Mouse (Mus musculus): Measurements from ENCODE around the gene Atp6v0c. TPM values are rescaled to one million over a fixed set of nuclear protein-coding genes. Genes with fewer than 3 reads are reported as not detected.

Gene Atp6v0c
- total RNA-seq, 1 experiment, result 129 TPM

GRCm38 (mm10) chr17:24201092-24201491, 31.6 kb upstream of the Atp6v0c start:
- Histone ChIP-seq H3K4me3 (ENCODE audit: insufficient read depth in 1 of 2, low read depth in 1 of 2, low read length in 2 of 2, poor library complexity in 1 of 2, severe bottlenecking in 1 of 2) (no peak overlapping the region), H3K27ac (ENCODE audit: insufficient read depth, low read depth, low read length, poor library complexity, severe bottlenecking) (no peak overlapping the region), H3K4me1 (ENCODE audit: control insufficient read depth in 2 of 2, insufficient read depth in 2 of 2, low read length in 2 of 2, poor library complexity in 1 of 2) (peaks cover 10 to 39% of the 10 kb centered on the region in 2 experiments), H3K9me3 (ENCODE audit: control insufficient read depth, insufficient read depth, low read depth, low read length) (no peaks in the 10 kb centered on the region), H3K36me3 (ENCODE audit: control insufficient read depth, insufficient read depth, low read length, poor library complexity, severe bottlenecking) (no peaks in the 10 kb centered on the region), H3K9ac (ENCODE audit: insufficient read depth, low read depth, low read length, poor library complexity, severe bottlenecking) (no peak overlapping the region)
- no peak for TF ChIP-seq MAFK (IDR thresholded peaks at IDR 0.05; ENCODE audit: insufficient read depth, low read depth, low read length)
- TF ChIP-seq HCFC1 (IDR thresholded peaks at IDR 0.05; ENCODE audit: borderline replicate concordance, insufficient read depth, low read length), result no peak
- TF ChIP-seq ZC3H11A (IDR thresholded peaks at IDR 0.05; ENCODE audit: borderline replicate concordance, low read depth, low read length), result no peak
- no peak for TF ChIP-seq ZNF384 (IDR thresholded peaks at IDR 0.05; ENCODE audit: low read depth, low read length)
- no peak for TF ChIP-seq CHD2 (IDR thresholded peaks at IDR 0.05; ENCODE audit: low read depth, low read length)
- DNase-seq (ENCODE audit: low read depth, low spot score), result no peak
- in situ Hi-C loops (cut with MboI; ENCODE audit: low sequenced_read_pairs in 2 of 2, unreplicated experiment in 2 of 2), result no loop called here

- in situ Hi-C loops (cut with MboI; ENCODE audit: low sequenced_read_pairs in 2 of 2, unreplicated experiment in 2 of 2), result no loop called here
- no peak for TF ChIP-seq MAFK (IDR thresholded peaks at IDR 0.05; ENCODE audit: insufficient read depth, low read depth, low read length)
- H3K9me3 ChIP-seq (ENCODE audit: control insufficient read depth, insufficient read depth, low read depth, low read length), result no peaks in the 10 kb centered on the region
- peaks cover 9 to 37% of the 10 kb centered on the region in 2 experiments for H3K4me1 ChIP-seq (ENCODE audit: control insufficient read depth in 2 of 2, insufficient read depth in 2 of 2, low read length in 2 of 2, poor library complexity in 1 of 2)
- DNase-seq (ENCODE audit: low read depth, low spot score), result no peak
- no peaks in the 10 kb centered on the region for H3K36me3 ChIP-seq (ENCODE audit: control insufficient read depth, insufficient read depth, low read length, poor library complexity, severe bottlenecking)
- H3K4me3 ChIP-seq (ENCODE audit: insufficient read depth in 1 of 2, low read depth in 1 of 2, low read length in 2 of 2, poor library complexity in 1 of 2, severe bottlenecking in 1 of 2), result no peak overlapping the region
- H3K27ac ChIP-seq (ENCODE audit: insufficient read depth, low read depth, low read length, poor library complexity, severe bottlenecking), result no peak overlapping the region; the same call in 1 of the 2 replicates
- H3K9ac ChIP-seq (ENCODE audit: insufficient read depth, low read depth, low read length, poor library complexity, severe bottlenecking), result no peak overlapping the region
These were observed 30.2 kb upstream of the Atp6v0c start for GRCm38 (mm10) chr17:24199741-24200140.

GRCm38 (mm10) chr17:24199252-24199651, 29.8 kb upstream of the Atp6v0c start:
- in situ Hi-C loops (cut with MboI; ENCODE audit: low sequenced_read_pairs in 2 of 2, unreplicated experiment in 2 of 2), result no loop called here

GRCm38 (mm10) chr17:24197032-24197824, 27.7 kb upstream of the Atp6v0c start:
- Histone ChIP-seq H3K36me3 (ENCODE audit: control insufficient read depth, insufficient read depth, low read length, poor library complexity, severe bottlenecking) (no peaks in the 10 kb centered on the region), H3K27ac (ENCODE audit: insufficient read depth, low read depth, low read length, poor library complexity, severe bottlenecking) (no peak overlapping the region), H3K4me3 (ENCODE audit: insufficient read depth in 1 of 2, low read depth in 1 of 2, low read length in 2 of 2, poor library complexity in 1 of 2, severe bottlenecking in 1 of 2) (no peak overlapping the region), H3K4me1 (ENCODE audit: control insufficient read depth in 2 of 2, insufficient read depth in 2 of 2, low read length in 2 of 2, poor library complexity in 1 of 2) (peaks cover 4 to 40% of the 10 kb centered on the region in 2 experiments; a peak in 3 of 4 replicates), H3K9me3 (ENCODE audit: control insufficient read depth, insufficient read depth, low read depth, low read length) (no peaks in the 10 kb centered on the region), H3K9ac (ENCODE audit: insufficient read depth, low read depth, low read length, poor library complexity, severe bottlenecking) (no peak overlapping the region)
- no peak for TF ChIP-seq ZC3H11A (IDR thresholded peaks at IDR 0.05; ENCODE audit: borderline replicate concordance, low read depth, low read length)
- TF ChIP-seq MAFK (IDR thresholded peaks at IDR 0.05; ENCODE audit: insufficient read depth, low read depth, low read length), result no peak
- TF ChIP-seq CHD2 (IDR thresholded peaks at IDR 0.05; ENCODE audit: low read depth, low read length), result no peak
- TF ChIP-seq ZNF384 (IDR thresholded peaks at IDR 0.05; ENCODE audit: low read depth, low read length), result no peak
- TF ChIP-seq HCFC1 (IDR thresholded peaks at IDR 0.05; ENCODE audit: borderline replicate concordance, insufficient read depth, low read length), result no peak
- in situ Hi-C loops (cut with MboI; ENCODE audit: low sequenced_read_pairs in 2 of 2, unreplicated experiment in 2 of 2), result no loop called here
- DNase-seq (ENCODE audit: low read depth, low spot score), result no peak

More at GRCm38 (mm10) chr17:24199252-24199651, 29.8 kb upstream of the Atp6v0c start:
- TF ChIP-seq ZC3H11A (IDR thresholded peaks at IDR 0.05; ENCODE audit: borderline replicate concordance, low read depth, low read length), result no peak
- no peak for TF ChIP-seq ZNF384 (IDR thresholded peaks at IDR 0.05; ENCODE audit: low read depth, low read length)
- TF ChIP-seq HCFC1 (IDR thresholded peaks at IDR 0.05; ENCODE audit: borderline replicate concordance, insufficient read depth, low read length), result no peak
- no peak for TF ChIP-seq MAFK (IDR thresholded peaks at IDR 0.05; ENCODE audit: insufficient read depth, low read depth, low read length)
- TF ChIP-seq CHD2 (IDR thresholded peaks at IDR 0.05; ENCODE audit: low read depth, low read length), result no peak
- peaks cover 9 to 37% of the 10 kb centered on the region in 2 experiments for H3K4me1 ChIP-seq (ENCODE audit: control insufficient read depth in 2 of 2, insufficient read depth in 2 of 2, low read length in 2 of 2, poor library complexity in 1 of 2)
- H3K27ac ChIP-seq (ENCODE audit: insufficient read depth, low read depth, low read length, poor library complexity, severe bottlenecking), result no peak overlapping the region
- no peaks in the 10 kb centered on the region for H3K36me3 ChIP-seq (ENCODE audit: control insufficient read depth, insufficient read depth, low read length, poor library complexity, severe bottlenecking)
- no peak overlapping the region for H3K9ac ChIP-seq (ENCODE audit: insufficient read depth, low read depth, low read length, poor library complexity, severe bottlenecking)
- no peak overlapping the region for H3K4me3 ChIP-seq (ENCODE audit: insufficient read depth in 1 of 2, low read depth in 1 of 2, low read length in 2 of 2, poor library complexity in 1 of 2, severe bottlenecking in 1 of 2)
- no peak for DNase-seq (ENCODE audit: low read depth, low spot score)
- H3K9me3 ChIP-seq (ENCODE audit: control insufficient read depth, insufficient read depth, low read depth, low read length), result no peaks in the 10 kb centered on the region

Data from ES-E14 (cell line).